Mouse (Mus musculus) forebrain, embryonic 16.5 days (tissue): ENCODE measurements around the gene Sertad3. TPM values are rescaled to one million over a fixed set of nuclear protein-coding genes. Genes with fewer than 3 reads are reported as not detected.

Experiments used
- ATAC-seq: fragments of 200-750 bp; cut with Nextera tagmentation; 2 replicates; pipeline ENCODE4 v1.8.0; 2017; ENCODE audit warnings: mild to moderate bottlenecking, moderate library complexity
- H3K27ac ChIP-seq: fragments of 300-500 bp; sonication (generic); 2 replicates; pipeline ENCODE4 v1.5.1; 2014; ENCODE audit warnings: low read length, control low read depth
- H3K27me3 ChIP-seq: fragments of 300-500 bp; sonication (generic); replicated peaks from 2 replicates; pipeline ENCODE4 v1.6.1; 2014; ENCODE audit warnings: low read length; ENCODE audit not compliant: control insufficient read depth, insufficient read depth
- H3K36me3 ChIP-seq: fragments of 300-500 bp; sonication (generic); 2 replicates; pipeline ENCODE4 v1.6.1; 2014; ENCODE audit not compliant: control insufficient read depth, insufficient read depth
- H3K4me1 ChIP-seq: fragments of 300-500 bp; sonication (generic); replicated peaks from 2 replicates; pipeline ENCODE4 v1.6.1; 2014; ENCODE audit warnings: low read length; ENCODE audit not compliant: control insufficient read depth, insufficient read depth
- H3K4me2 ChIP-seq: fragments of 300-500 bp; sonication (generic); 2 replicates; pipeline ENCODE4 v1.6.1; 2014; ENCODE audit warnings: mild to moderate bottlenecking, low read length, control low read depth
- H3K4me3 ChIP-seq: fragments of 300-500 bp; sonication (generic); replicated peaks from 2 replicates; pipeline ENCODE4 v1.5.1; 2014; ENCODE audit warnings: mild to moderate bottlenecking, low read length, control low read depth
- H3K9ac ChIP-seq: fragments of 300-500 bp; sonication (generic); replicated peaks from 2 replicates; pipeline ENCODE4 v1.6.1; 2014; ENCODE audit warnings: low read depth, low read length, control low read depth
- H3K9me3 ChIP-seq: fragments of 300-500 bp; sonication (generic); 2 replicates; pipeline ENCODE4 v1.6.1; 2016; ENCODE audit warnings: low read length; ENCODE audit not compliant: control insufficient read depth
- WGBS: fragments of 180-500 bp; shearing (Covaris S2); extraction: QIAGEN DNeasy Blood & Tissue Kit; methylation state at CpG from one replicate; pipeline ENCODE4 v1.1.7; 2014; 5-methylcytosine and 5-hydroxymethylcytosine counted together
- polyA plus RNA-seq: library from polyadenylated mRNA; unstranded; fragments of >200 nt; fragmentation: Nextera tagmentation; extraction: Ambion mirVana; gene quantifications from 2 replicates; pipeline ENCODE4 v1.2.1, GENCODE M21; 2015

Sertad3 gene
- polyA plus RNA-seq, 1 experiment from 2014 or later, result 11.6 TPM

GRCm38 (mm10) chr7:27501620-27502019 lies 28.1 kb downstream of the Sertad3 start:
- no peaks in the 10 kb centered on the region for H3K36me3 ChIP-seq
- H3K4me1 ChIP-seq, result no peaks in the 10 kb centered on the region
- 74% methylated on average over 4 of the region's 4 CpGs for WGBS
- no peak for ATAC-seq
- no peaks in the 10 kb centered on the region for H3K9me3 ChIP-seq
- H3K9ac ChIP-seq, result no peak overlapping the region
- H3K27me3 ChIP-seq, result no peaks in the 10 kb centered on the region
- H3K27ac ChIP-seq, result no peak overlapping the region
- no peak overlapping the region for H3K4me2 ChIP-seq
- H3K4me3 ChIP-seq, result no peak overlapping the region

GRCm38 (mm10) chr7:27506765-27507370 lies 33.3 kb downstream of the Sertad3 start:
- H3K4me3 ChIP-seq, result no peak overlapping the region
- peak overlapping the region; percentile 70; the same call in 1 of the 2 replicates for H3K4me2 ChIP-seq
- no peak overlapping the region for H3K9ac ChIP-seq
- 56% methylated on average over 9 of the region's 9 CpGs for WGBS
- no peaks in the 10 kb centered on the region for H3K9me3 ChIP-seq
- no peaks in the 10 kb centered on the region for H3K36me3 ChIP-seq
- ATAC-seq, result no peak
- no peaks in the 10 kb centered on the region for H3K27me3 ChIP-seq
- no peak overlapping the region for H3K27ac ChIP-seq
- peaks cover 14% of the 10 kb centered on the region for H3K4me1 ChIP-seq

- no peaks in the 10 kb centered on the region for H3K9me3 ChIP-seq
- no peaks in the 10 kb centered on the region for H3K27me3 ChIP-seq
- peak overlapping the region; percentile 67 for H3K4me3 ChIP-seq
- H3K4me1 ChIP-seq, result peaks cover 14% of the 10 kb centered on the region
- H3K27ac ChIP-seq, result peak overlapping the region; percentile 95
- ATAC-seq, result peak; percentile 90
- no peaks in the 10 kb centered on the region for H3K36me3 ChIP-seq
- H3K9ac ChIP-seq, result peak overlapping the region; percentile 72
- under 1% methylated on average over 54 of the region's 54 CpGs for WGBS
- peak overlapping the region; percentile 70 for H3K4me2 ChIP-seq
Observed at GRCm38 (mm10) chr7:27507711-27508647, 34.4 kb downstream of the Sertad3 start.

- Histone ChIP-seq H3K4me1 (peaks cover 14% of the 10 kb centered on the region), H3K4me2 (peak overlapping the region; percentile 70), H3K9me3 (no peaks in the 10 kb centered on the region), H3K9ac (no peak overlapping the region), H3K27me3 (no peaks in the 10 kb centered on the region), H3K36me3 (no peaks in the 10 kb centered on the region), H3K4me3 (no peak overlapping the region; the same call in 1 of the 2 replicates), H3K27ac (no peak overlapping the region)
- 23% methylated on average over 6 of the region's 6 CpGs for WGBS
- ATAC-seq, result peak; percentile 59
Observed at GRCm38 (mm10) chr7:27508648-27509005, 35.1 kb downstream of the Sertad3 start.

- Histone ChIP-seq H3K4me3 (no peak overlapping the region), H3K9me3 (no peaks in the 10 kb centered on the region), H3K4me1 (peaks cover 14% of the 10 kb centered on the region), H3K27ac (no peak overlapping the region), H3K4me2 (no peak overlapping the region), H3K9ac (no peak overlapping the region), H3K27me3 (no peaks in the 10 kb centered on the region), H3K36me3 (no peaks in the 10 kb centered on the region)
- ATAC-seq, result no peak
- WGBS, result 83% methylated on average over 2 of the region's 2 CpGs
Observed at GRCm38 (mm10) chr7:27510809-27511208, 37.2 kb downstream of the Sertad3 start.

- Histone ChIP-seq H3K4me1 (no peaks in the 10 kb centered on the region), H3K4me3 (no peak overlapping the region), H3K36me3 (no peaks in the 10 kb centered on the region), H3K4me2 (no peak overlapping the region), H3K27ac (no peak overlapping the region), H3K9me3 (no peaks in the 10 kb centered on the region), H3K27me3 (no peaks in the 10 kb centered on the region), H3K9ac (no peak overlapping the region)
- WGBS, result 75% methylated on average over 9 of the region's 9 CpGs
- no peak for ATAC-seq
Observed at GRCm38 (mm10) chr7:27514961-27515360, 41.4 kb downstream of the Sertad3 start.

- no peaks in the 10 kb centered on the region for H3K4me1 ChIP-seq
- no peak overlapping the region for H3K4me3 ChIP-seq
- no peak for ATAC-seq
- no peaks in the 10 kb centered on the region for H3K36me3 ChIP-seq
- no peak overlapping the region for H3K4me2 ChIP-seq
- WGBS, result 87% methylated on average over 9 of the region's 9 CpGs
- H3K27me3 ChIP-seq, result no peaks in the 10 kb centered on the region
- no peak overlapping the region for H3K9ac ChIP-seq
- H3K9me3 ChIP-seq, result no peaks in the 10 kb centered on the region
- no peak overlapping the region for H3K27ac ChIP-seq
Observed at GRCm38 (mm10) chr7:27518314-27518713, 44.7 kb downstream of the Sertad3 start.

- Histone ChIP-seq H3K4me1 (no peaks in the 10 kb centered on the region), H3K9ac (no peak overlapping the region), H3K9me3 (no peaks in the 10 kb centered on the region), H3K27ac (no peak overlapping the region), H3K36me3 (no peaks in the 10 kb centered on the region), H3K4me2 (no peak overlapping the region), H3K27me3 (no peaks in the 10 kb centered on the region), H3K4me3 (no peak overlapping the region)
- ATAC-seq, result no peak
Observed at GRCm38 (mm10) chr7:27520104-27520503, 46.5 kb downstream of the Sertad3 start.

GRCm38 (mm10) chr7:27520599-27520998 lies 47.0 kb downstream of the Sertad3 start:
- Histone ChIP-seq H3K4me2 (no peak overlapping the region), H3K4me3 (no peak overlapping the region), H3K9ac (no peak overlapping the region), H3K36me3 (no peaks in the 10 kb centered on the region), H3K27ac (no peak overlapping the region), H3K27me3 (no peaks in the 10 kb centered on the region), H3K9me3 (no peaks in the 10 kb centered on the region), H3K4me1 (no peaks in the 10 kb centered on the region)
- ATAC-seq, result no peak
- 86% methylated on average over 1 of the region's 1 CpGs for WGBS
